Mouse (Mus musculus) left cerebral cortex, postnatal 25 days (tissue): Measurements from ENCODE around the gene Caskin1. TPM values are rescaled to one million over a fixed set of nuclear protein-coding genes. Genes with fewer than 3 reads are reported as not detected.

Source experiments
- DNase-seq, 2 experiments: peaks; one replicate each; pipeline ENCODE4 v3.0.0; 2022; ENCODE audit warnings: low spot score in 2 of 2, mixed read lengths in 1 of 2
- intact Hi-C: fragments of 180-260 bp; cut with DNase I; formaldehyde crosslinking; loops from one replicate; pipeline ENCODE4 v1.15.1; 2025
- total RNA-seq, 2 experiments: library from RNA; stranded (reverse); gene quantifications; 2 replicates each; pipeline ENCODE4 v1.2.3; 2021

Gene Caskin1
- total RNA-seq, 2 experiments from 2014 or later: 115 to 121 TPM

DNA sequence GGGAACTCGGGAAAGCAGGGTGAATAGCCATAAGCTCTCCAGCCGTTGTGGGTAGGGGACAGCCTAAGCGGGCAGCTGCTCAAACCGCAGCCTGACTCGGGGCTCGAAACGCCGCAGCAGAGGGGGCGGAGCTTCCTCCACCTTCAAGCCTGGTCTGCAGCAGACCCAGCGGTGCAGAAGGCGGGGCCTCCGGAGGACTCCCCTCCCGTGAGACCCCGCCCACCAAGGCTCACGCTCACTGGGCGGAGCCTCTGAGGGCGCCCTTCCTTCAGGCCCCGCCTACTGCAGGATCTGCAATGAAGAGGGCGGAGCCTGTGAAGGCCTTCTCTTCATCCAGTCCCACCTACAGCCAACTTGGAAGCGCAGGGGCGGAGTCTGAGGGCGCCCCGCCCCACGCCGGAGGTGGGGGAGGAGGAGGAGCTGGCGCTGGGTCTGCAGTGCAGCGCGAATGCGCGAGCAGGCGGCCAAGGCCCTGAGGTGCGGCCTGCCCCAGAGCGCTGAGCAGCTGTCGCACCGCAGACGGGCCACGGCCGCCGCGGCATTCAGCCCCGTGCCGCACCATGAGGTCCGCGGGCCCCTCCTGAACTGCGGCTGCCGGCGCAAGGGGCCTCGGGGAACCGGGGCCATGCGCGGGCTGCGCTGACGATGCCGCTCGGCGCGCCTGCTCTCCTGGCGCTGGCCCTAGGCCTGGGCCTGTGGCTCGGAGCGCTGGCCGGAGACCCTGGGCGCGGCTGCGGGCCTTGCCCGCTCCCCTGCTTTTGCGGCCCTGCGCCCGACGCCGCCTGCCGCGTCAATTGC lies 61.4 kb downstream of the Caskin1 start, which contains the start of gene Pkd1:
Pkd1 (plus strand) TSS at position 217 of the 798 bp plus-strand sequence.
- intact Hi-C loops: loop anchor here (2.0 kb wide), 1 partner anchor 15 kb away; the partner anchor contains the start of gene Rab26
- peak; percentile 98 to 100 for DNase-seq

DNA sequence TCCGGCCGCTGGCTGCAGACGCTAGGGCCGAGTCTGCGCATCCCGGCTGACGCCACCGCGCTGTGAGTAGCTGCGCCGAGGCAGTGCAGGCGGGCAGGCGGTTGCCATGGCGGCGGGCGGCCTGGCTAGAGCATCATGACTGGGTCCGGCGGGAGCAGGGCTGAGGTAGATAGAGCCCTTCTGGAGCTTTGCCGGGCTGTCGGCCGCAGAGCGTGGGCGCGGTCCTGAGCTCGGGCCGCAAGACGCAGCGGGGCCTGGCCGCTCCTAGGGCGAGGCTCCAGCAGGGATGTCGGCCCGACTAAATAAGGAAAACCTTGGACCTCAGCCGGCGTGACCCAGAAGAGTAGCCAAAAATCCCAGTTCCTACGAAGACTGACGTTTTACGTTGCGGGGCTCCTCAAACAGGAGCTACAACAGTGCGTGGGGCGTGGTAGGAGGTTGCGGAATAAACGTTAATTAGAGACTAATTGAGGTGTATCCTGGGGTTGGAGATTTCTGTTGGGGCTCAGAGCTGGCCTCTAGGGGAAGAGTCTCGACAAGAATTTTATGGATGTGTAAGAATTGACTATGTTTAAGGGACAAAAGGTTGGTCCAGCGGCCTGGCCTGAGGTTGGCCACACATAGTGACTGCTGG lies 62.1 kb downstream of the Caskin1 start:
- intact Hi-C loops: no loop called here
- DNase-seq: peak; percentile 81 to 83

DNA sequence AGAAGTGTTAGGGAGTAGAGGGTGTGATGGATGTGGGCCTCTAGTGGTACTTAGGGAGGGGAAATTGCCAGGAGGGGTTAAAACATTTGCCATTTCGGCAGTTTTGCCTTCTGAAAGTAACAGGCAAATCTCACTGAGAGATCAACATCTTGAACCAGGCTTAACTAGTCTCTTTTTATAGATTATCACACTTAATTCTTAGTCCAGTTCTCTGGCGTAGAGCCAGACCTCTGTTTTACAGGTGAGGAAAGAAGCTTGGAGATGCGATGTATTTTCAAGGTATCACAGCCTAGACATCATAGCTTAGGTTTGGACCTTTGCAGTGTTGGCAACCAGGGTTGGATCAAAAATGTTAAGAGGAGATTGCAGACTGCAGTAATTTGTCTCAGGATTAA lies 62.6 kb downstream of the Caskin1 start:
- DNase-seq: no peak
- intact Hi-C loops: no loop called here

GRCm38 (mm10) chr17:24557091-24557490 lies 68.7 kb downstream of the Caskin1 start:
- no peak for DNase-seq
- intact Hi-C loops: no loop called here

Other genes starting within 250 kb of the Caskin1 start
- gene Ccnf, start 237.1 kb upstream of the Caskin1 start, total RNA-seq: 1 to 10 TPM; 6.5 to 6.9 TPM
- gene Abca17, start 137.5 kb upstream of the Caskin1 start, total RNA-seq: 1 to 10 TPM; 1.2 to 1.4 TPM
- gene Abca3, start 136.7 kb upstream of the Caskin1 start, total RNA-seq: 10 to 100 TPM; 78.7 to 81.7 TPM
- gene Rnps1, start 74.0 kb upstream of the Caskin1 start, total RNA-seq: 100 to 1,000 TPM; 134 to 138 TPM
- gene Eci1, start 62.0 kb upstream of the Caskin1 start, total RNA-seq: 10 to 100 TPM; 21.4 to 28.1 TPM
- 1 to 10 TPM; 6.4 to 8.1 TPM for gene Dnase1l2, start 45.5 kb upstream of the Caskin1 start, total RNA-seq
- 10 to 100 TPM; 30.4 to 33.2 TPM for gene E4f1, start 18.3 kb upstream of the Caskin1 start, total RNA-seq
- 10 to 100 TPM; 70.2 to 72.3 TPM for gene Pgp, start 18.2 kb upstream of the Caskin1 start, total RNA-seq
- gene Bricd5, start 14.7 kb upstream of the Caskin1 start, total RNA-seq: 1 to 10 TPM; 1.4 to 1.6 TPM
- gene Mlst8, start 9.5 kb upstream of the Caskin1 start, total RNA-seq: 10 to 100 TPM; 30.0 to 32.2 TPM
- 10 to 100 TPM; 75.1 to 77.7 TPM for gene Traf7, start 39.3 kb downstream of the Caskin1 start, total RNA-seq
- gene Rab26, start 45.6 kb downstream of the Caskin1 start, total RNA-seq: 10 to 100 TPM; 53.4 to 59.5 TPM
- gene Pkd1, start 61.2 kb downstream of the Caskin1 start, total RNA-seq: 10 to 100 TPM; 66.4 to 84.7 TPM
- gene Tsc2, start 144.0 kb downstream of the Caskin1 start, total RNA-seq: 100 to 1,000 TPM; 136 to 150 TPM
- 1 to 10 TPM; 3.3 to 6.5 TPM for gene Nthl1, start 144.1 kb downstream of the Caskin1 start, total RNA-seq
- gene Slc9a3r2, start 161.7 kb downstream of the Caskin1 start, total RNA-seq: 10 to 100 TPM; 48.0 to 49.9 TPM
- 1 to 10 TPM in 1 of 2 experiments, not detected in 1; 1.2 TPM for gene Npw, start 169.9 kb downstream of the Caskin1 start, total RNA-seq
- 10 to 100 TPM; 38.5 to 39.3 TPM for gene Zfp598, start 181.1 kb downstream of the Caskin1 start, total RNA-seq
- gene Syngr3, start 201.4 kb downstream of the Caskin1 start, total RNA-seq: 100 to 1,000 TPM; 203 to 214 TPM
- 10 to 100 TPM; 19.9 to 20.2 TPM for gene Gfer, start 207.6 kb downstream of the Caskin1 start, total RNA-seq
- 1 to 10 TPM; 3.1 to 3.7 TPM for gene Noxo1, start 207.6 kb downstream of the Caskin1 start, total RNA-seq
- gene Tbl3, start 219.1 kb downstream of the Caskin1 start, total RNA-seq: 10 to 100 TPM; 26.1 to 27.4 TPM
- gene Rnf151, start 229.5 kb downstream of the Caskin1 start, total RNA-seq: not detected
- gene Rps2, start 229.5 kb downstream of the Caskin1 start, total RNA-seq: 100 to 1,000 TPM; 300 to 313 TPM
- gene Ndufb10, start 235.9 kb downstream of the Caskin1 start, total RNA-seq: 100 to 1,000 TPM; 196 to 198 TPM
- under 1 TPM in 1 of 2 experiments, not detected in 1; 0.34 TPM for gene Rpl3l, start 239.2 kb downstream of the Caskin1 start, total RNA-seq
- 10 to 100 TPM; 31.4 to 35.8 TPM for gene Msrb1, start 248.0 kb downstream of the Caskin1 start, total RNA-seq